Mouse (Mus musculus) kidney, adult 2 months (tissue): ENCODE results near the gene Dstyk. TPM values are rescaled to one million over a fixed set of nuclear protein-coding genes. Genes with fewer than 3 reads are reported as not detected.

ENCODE experiments used
- DNase-seq: peaks from one replicate; pipeline ENCODE4 v3.0.0; 2021
- H3K27ac ChIP-seq: fragments of 200-500 bp; 2 replicates; pipeline ENCODE4 v1.5.1; 2012; ENCODE audit warnings: low read depth, low read length, control low read depth, inconsistent platforms; ENCODE audit not compliant: insufficient read depth
- H3K27me3 ChIP-seq: fragments of 200-500 bp; replicated peaks from 2 replicates; pipeline ENCODE4 v1.6.1; 2012; ENCODE audit warnings: mild to moderate bottlenecking, moderate library complexity, low read length, inconsistent platforms; ENCODE audit not compliant: control insufficient read depth, insufficient read depth
- H3K36me3 ChIP-seq: fragments of 200-500 bp; 2 replicates; pipeline ENCODE4 v1.6.1; 2012; ENCODE audit warnings: mild to moderate bottlenecking, moderate library complexity, low read length, inconsistent platforms; ENCODE audit not compliant: control insufficient read depth, insufficient read depth
- H3K4me1 ChIP-seq: fragments of 200-500 bp; 2 replicates; pipeline ENCODE4 v1.6.1; 2011; ENCODE audit warnings: low read length; ENCODE audit not compliant: control insufficient read depth, insufficient read depth
- H3K4me3 ChIP-seq: fragments of 200-500 bp; 2 replicates; pipeline ENCODE4 v1.5.1; 2011; ENCODE audit warnings: mild to moderate bottlenecking, low read depth, low read length, control low read depth; ENCODE audit not compliant: insufficient read depth
- CTCF ChIP-seq: fragments of 200-500 bp; conservative IDR thresholded peaks from 2 replicates; pipeline ENCODE4 v1.5.1; 2011; ENCODE audit warnings: low read depth, mild to moderate bottlenecking, control low read depth, low read length, moderate library complexity, mixed read lengths; ENCODE audit not compliant: insufficient read depth, insufficient read length
- POLR2A ChIP-seq: fragments of 200-500 bp; IDR thresholded peaks from one replicate; pipeline ENCODE4 v1.6.1; 2011; ENCODE audit warnings: low read depth, low read length, control low read depth
- WGBS: fragments of 180-500 bp; shearing (Covaris S2); methylation state at CpG from one replicate; pipeline ENCODE4 v1.1.7; 2018; 5-methylcytosine and 5-hydroxymethylcytosine counted together
- polyA plus RNA-seq: library from polyadenylated mRNA; depleted of rRNA; stranded (reverse); fragments of >200 nt; gene quantifications from 2 replicates; pipeline ENCODE4 v1.2.3, GENCODE M21; 2012

Dstyk gene
- polyA plus RNA-seq, 1 experiment, result 13.0 TPM

- peaks cover 29% of the 10 kb centered on the region for H3K4me1 ChIP-seq
- H3K27ac ChIP-seq, result no peak overlapping the region; the same call in 1 of the 2 replicates
- TF ChIP-seq CTCF (no peak), POLR2A (no peak)
- H3K4me3 ChIP-seq, result no peak overlapping the region
- H3K27me3 ChIP-seq, result no peaks in the 10 kb centered on the region
- 29% methylated on average over 5 of the region's 5 CpGs for WGBS
- DNase-seq, result peak; percentile 91
- no peaks in the 10 kb centered on the region for H3K36me3 ChIP-seq
Measured at GRCm38 (mm10) chr1:132374140-132374872, 43.0 kb upstream of the Dstyk start.

DNA sequence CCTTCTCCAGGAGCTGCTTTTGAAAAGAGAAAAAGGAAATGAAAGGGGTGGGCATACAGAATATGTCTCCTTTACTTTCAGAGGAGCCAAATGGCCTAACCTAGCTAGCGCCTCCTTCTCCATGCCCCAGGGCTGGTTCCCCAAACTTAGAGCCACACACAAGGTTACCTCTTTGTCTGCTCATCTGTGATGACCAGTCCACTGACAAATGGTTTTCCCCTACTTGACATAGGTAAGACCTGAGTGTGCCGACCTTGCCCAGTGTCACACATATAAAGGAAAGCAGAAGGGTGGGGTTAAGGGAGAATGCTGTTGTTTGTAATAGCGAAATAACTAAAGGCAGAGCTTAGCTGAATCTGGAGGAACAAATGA is 42.5 kb upstream of the Dstyk start:
- TF ChIP-seq POLR2A, result no peak
- TF ChIP-seq CTCF, result no peak
- no peaks in the 10 kb centered on the region for H3K36me3 ChIP-seq
- H3K27ac ChIP-seq, result 0 out of 2 replicates have a peak overlapping the region, but pooled peaks have one; percentile 11
- peaks cover 29% of the 10 kb centered on the region for H3K4me1 ChIP-seq
- no peak for DNase-seq
- no peak overlapping the region for H3K4me3 ChIP-seq
- no peaks in the 10 kb centered on the region for H3K27me3 ChIP-seq
- 70% methylated on average over 3 of the region's 3 CpGs for WGBS

GRCm38 (mm10) chr1:132375256-132375655 is 42.1 kb upstream of the Dstyk start:
- Histone ChIP-seq H3K4me1 (peaks cover 29% of the 10 kb centered on the region), H3K4me3 (no peak overlapping the region), H3K36me3 (no peaks in the 10 kb centered on the region), H3K27ac (0 out of 2 replicates have a peak overlapping the region, but pooled peaks have one; percentile 11), H3K27me3 (no peaks in the 10 kb centered on the region)
- TF ChIP-seq CTCF (no peak), POLR2A (no peak)
- 52% methylated on average over 4 of the region's 4 CpGs for WGBS
- no peak for DNase-seq

DNA sequence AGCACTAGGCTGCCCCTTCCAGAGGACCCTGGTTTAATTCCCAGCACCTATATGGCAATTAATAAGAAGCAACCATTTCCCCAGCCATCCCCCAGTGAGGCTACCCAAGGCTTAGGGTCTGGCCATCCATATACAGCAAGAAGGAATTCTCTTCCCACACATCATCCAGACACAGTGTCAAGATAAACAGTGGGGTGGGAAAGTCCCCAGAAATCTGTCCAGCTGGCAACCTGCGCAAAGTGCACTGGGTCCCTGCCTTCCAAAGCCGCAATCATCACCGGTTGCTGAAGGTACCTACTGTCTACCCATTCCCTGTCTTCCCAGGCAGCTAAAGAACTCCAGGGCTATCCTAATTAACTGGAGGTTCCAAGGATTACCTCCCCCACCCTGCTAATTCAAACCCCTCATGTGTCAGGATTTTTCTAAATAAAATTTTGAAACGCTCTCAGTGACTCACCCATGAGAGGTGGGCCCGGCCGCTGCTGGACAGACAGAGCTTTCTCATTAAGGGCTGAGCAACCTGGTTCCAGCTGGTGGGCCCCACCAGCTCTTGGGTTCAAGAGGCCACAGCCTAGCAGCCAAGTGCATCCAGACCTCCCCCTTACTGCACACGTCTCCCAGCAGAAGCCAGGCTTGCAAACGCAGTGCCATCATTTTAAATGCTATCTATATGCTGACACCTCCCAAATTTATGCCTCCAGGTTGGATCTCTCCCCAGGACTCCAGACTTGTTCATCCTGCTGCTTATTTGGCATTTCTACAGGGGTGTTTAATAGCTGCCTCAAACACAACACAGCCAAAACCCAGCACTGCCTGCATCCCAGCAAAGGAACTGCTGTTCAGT is 40.9 kb upstream of the Dstyk start:
- Histone ChIP-seq H3K27ac (no peak overlapping the region), H3K4me1 (peaks cover 26% of the 10 kb centered on the region), H3K36me3 (no peaks in the 10 kb centered on the region), H3K27me3 (no peaks in the 10 kb centered on the region), H3K4me3 (no peak overlapping the region)
- 69% methylated on average over 8 of the region's 8 CpGs for WGBS
- DNase-seq, result no peak
- TF ChIP-seq CTCF (no peak), POLR2A (no peak)

DNA sequence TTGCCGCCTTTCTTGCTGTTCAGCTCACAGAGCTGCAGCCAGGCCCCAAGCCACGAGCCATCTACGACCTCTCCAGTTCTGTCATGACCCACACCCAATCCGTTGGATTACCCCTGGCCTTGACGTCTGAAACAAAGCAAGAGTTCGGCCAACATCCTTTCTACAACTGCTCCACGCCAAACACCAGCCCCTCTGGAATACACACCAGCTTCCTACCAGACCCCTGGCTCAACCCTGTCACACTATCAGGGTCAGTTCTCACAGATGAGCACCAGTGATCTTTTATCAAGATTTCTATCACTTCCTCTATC is 40.3 kb upstream of the Dstyk start:
- TF ChIP-seq POLR2A (no peak), CTCF (no peak)
- peaks cover 22% of the 10 kb centered on the region for H3K4me1 ChIP-seq
- H3K4me3 ChIP-seq, result no peak overlapping the region
- no peaks in the 10 kb centered on the region for H3K36me3 ChIP-seq
- H3K27ac ChIP-seq, result no peak overlapping the region
- DNase-seq, result peak; percentile 54
- no peaks in the 10 kb centered on the region for H3K27me3 ChIP-seq
- WGBS, result 68% methylated on average over 7 of the region's 7 CpGs

GRCm38 (mm10) chr1:132377811-132378210 is 39.5 kb upstream of the Dstyk start:
- TF ChIP-seq CTCF, result no peak
- TF ChIP-seq POLR2A, result no peak
- Histone ChIP-seq H3K27ac (no peak overlapping the region), H3K27me3 (no peaks in the 10 kb centered on the region), H3K4me1 (peaks cover 16% of the 10 kb centered on the region), H3K36me3 (no peaks in the 10 kb centered on the region), H3K4me3 (no peak overlapping the region)
- WGBS, result 85% methylated on average over 3 of the region's 3 CpGs
- no peak for DNase-seq

DNA sequence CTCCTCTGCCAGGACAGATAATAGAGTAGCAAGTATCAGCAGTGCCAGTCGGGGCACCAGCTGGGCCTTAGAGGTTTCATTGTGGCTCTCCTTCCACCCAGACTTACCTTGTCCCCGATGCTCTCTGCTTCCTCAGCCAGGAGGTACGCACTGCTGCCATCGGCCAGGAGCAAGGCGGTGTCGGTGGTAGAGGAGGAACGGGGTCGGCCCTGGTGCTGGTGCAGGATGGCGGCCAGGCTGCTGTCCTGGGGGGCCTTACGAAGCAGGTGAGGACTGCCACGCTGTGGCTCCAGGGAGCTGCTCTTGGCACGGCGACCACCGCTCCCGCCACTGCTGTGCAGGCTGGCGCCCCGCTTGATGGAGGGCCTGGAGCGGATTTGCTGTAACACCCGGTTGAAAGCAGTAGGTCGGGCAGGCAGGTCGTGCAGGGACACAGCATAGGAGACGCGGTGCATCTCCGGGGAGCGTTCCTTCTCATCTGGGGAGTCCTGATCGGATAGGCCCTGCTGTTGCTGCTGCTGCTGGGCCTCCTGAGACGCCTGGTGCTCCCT is 36.7 kb upstream of the Dstyk start:
- Histone ChIP-seq H3K27me3 (no peaks in the 10 kb centered on the region), H3K27ac (no peak overlapping the region), H3K36me3 (no peaks in the 10 kb centered on the region), H3K4me3 (no peak overlapping the region), H3K4me1 (no peaks in the 10 kb centered on the region)
- TF ChIP-seq CTCF (no peak), POLR2A (no peak)
- DNase-seq, result no peak
- 84% methylated on average over 27 of the region's 27 CpGs for WGBS
